Mouse (Mus musculus) hindbrain, postnatal 0 days (tissue): ENCODE measurements at regions not wholly inside any gene's neighbourhood (a gene's known extent, or its start where the extent isn't known, plus 50 kb on each side); places are given as distances from the start of the nearest gene placed in this dataset.

Experiments
- ATAC-seq: fragments of 200-750 bp; cut with Nextera tagmentation; 2 replicates; pipeline ENCODE4 v1.8.0; 2017; ENCODE audit warnings: mild to moderate bottlenecking, moderate TSS enrichment, moderate library complexity
- DNase-seq: peaks from one replicate; pipeline ENCODE4 v3.0.0-alpha.2; 2015; ENCODE audit warnings: low spot score
- H3K27ac ChIP-seq: fragments of 300-500 bp; sonication (generic); 2 replicates; pipeline ENCODE4 v1.5.1; 2014; ENCODE audit warnings: mild to moderate bottlenecking
- H3K27me3 ChIP-seq: fragments of 300-500 bp; sonication (generic); 2 replicates; pipeline ENCODE4 v1.6.1; 2014; ENCODE audit warnings: low read length, mixed read lengths; ENCODE audit not compliant: insufficient read depth
- H3K36me3 ChIP-seq: fragments of 300-500 bp; sonication (generic); 2 replicates; pipeline ENCODE4 v1.6.1; 2014; ENCODE audit warnings: low read length, mixed read lengths; ENCODE audit not compliant: insufficient read depth
- H3K4me1 ChIP-seq: fragments of 300-500 bp; sonication (generic); 2 replicates; pipeline ENCODE4 v1.6.1; 2014; ENCODE audit warnings: antibody characterized with exemption, low read length, mixed read lengths; ENCODE audit not compliant: insufficient read depth
- H3K4me2 ChIP-seq: fragments of 300-500 bp; sonication (generic); 2 replicates; pipeline ENCODE4 v1.6.1; 2014; ENCODE audit warnings: low read depth, mild to moderate bottlenecking, low read length, moderate library complexity, mixed read lengths
- H3K4me3 ChIP-seq: fragments of 300-500 bp; sonication (generic); 2 replicates; pipeline ENCODE4 v1.5.1; 2014; ENCODE audit warnings: low read length
- H3K9ac ChIP-seq: fragments of 300-500 bp; sonication (generic); replicated peaks from 2 replicates; pipeline ENCODE4 v1.6.1; 2014; ENCODE audit warnings: mild to moderate bottlenecking, low read length, moderate library complexity, mixed read lengths
- H3K9me3 ChIP-seq: fragments of 300-500 bp; sonication (generic); 2 replicates; pipeline ENCODE4 v1.6.1; 2016; ENCODE audit warnings: low read length, mixed read lengths
- CTCF ChIP-seq: IDR thresholded peaks from 2 replicates; pipeline ENCODE4 v1.5.1; 2016; ENCODE audit warnings: antibody characterized with exemption, control low read depth, low read depth
- WGBS: fragments of 180-500 bp; shearing (Covaris S2); extraction: QIAGEN DNeasy Blood & Tissue Kit; methylation state at CpG from one replicate; pipeline ENCODE4 v1.1.7; 2014; 5-methylcytosine and 5-hydroxymethylcytosine counted together

DNA sequence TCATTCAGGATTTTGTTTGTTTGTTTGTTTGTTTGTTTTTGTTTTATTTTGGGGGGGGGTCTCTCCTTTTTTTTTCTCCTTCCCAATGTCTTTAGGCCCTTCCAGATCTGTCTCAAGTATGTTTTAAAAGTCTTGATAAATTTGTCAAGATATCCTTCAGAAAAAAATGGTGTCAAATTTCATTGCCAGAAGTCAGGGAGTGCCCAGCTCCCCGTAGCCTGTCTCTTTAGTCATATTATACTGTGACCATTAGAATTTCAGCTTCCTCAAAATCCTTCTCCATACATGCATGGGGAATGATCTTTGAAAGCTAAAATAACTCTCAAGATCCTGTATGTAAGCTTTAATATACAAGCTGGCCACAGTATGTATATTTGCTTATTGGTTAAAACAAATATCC is 134.3 kb upstream of the Lpp start:
- H3K27me3 ChIP-seq = no peaks in the 10 kb centered on the region
- 49% methylated on average over 1 of the region's 1 CpGs for WGBS
- H3K9ac ChIP-seq = no peak overlapping the region
- H3K4me3 ChIP-seq = no peak overlapping the region
- no peak for DNase-seq
- H3K27ac ChIP-seq = no peak overlapping the region
- no peak for ATAC-seq
- no peak for TF ChIP-seq CTCF
- H3K9me3 ChIP-seq = no peaks in the 10 kb centered on the region
- no peaks in the 10 kb centered on the region for H3K4me1 ChIP-seq
- H3K4me2 ChIP-seq = no peak overlapping the region
- H3K36me3 ChIP-seq = no peaks in the 10 kb centered on the region

DNA sequence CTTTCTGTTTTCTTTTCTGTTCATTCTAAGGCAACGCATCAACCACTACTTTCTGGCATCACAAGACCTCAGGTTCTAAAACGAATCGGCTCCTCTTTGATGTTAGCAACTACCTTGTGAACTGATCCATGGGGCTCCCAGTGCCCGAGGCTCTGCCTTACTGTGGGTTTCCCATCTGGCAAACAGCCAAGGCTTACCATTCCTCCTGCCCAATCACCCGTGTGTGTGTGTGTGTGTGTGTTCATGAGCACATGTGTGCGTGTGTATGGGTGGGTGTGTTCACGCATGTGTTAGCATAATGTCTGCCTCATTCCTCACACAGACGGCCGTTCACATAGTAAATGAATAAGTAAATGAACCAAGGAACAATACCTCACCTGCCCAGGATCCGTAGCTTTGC is 138.3 kb upstream of the Lpp start:
- H3K4me1 ChIP-seq = no peaks in the 10 kb centered on the region
- no peaks in the 10 kb centered on the region for H3K9me3 ChIP-seq
- H3K27me3 ChIP-seq = no peaks in the 10 kb centered on the region
- no peaks in the 10 kb centered on the region for H3K36me3 ChIP-seq
- no peak overlapping the region for H3K4me2 ChIP-seq
- 62% methylated on average over 10 of the region's 10 CpGs for WGBS
- DNase-seq (no peak), ATAC-seq (no peak)
- TF ChIP-seq CTCF = no peak
- no peak overlapping the region for H3K27ac ChIP-seq
- no peak overlapping the region for H3K9ac ChIP-seq
- no peak overlapping the region for H3K4me3 ChIP-seq

DNA sequence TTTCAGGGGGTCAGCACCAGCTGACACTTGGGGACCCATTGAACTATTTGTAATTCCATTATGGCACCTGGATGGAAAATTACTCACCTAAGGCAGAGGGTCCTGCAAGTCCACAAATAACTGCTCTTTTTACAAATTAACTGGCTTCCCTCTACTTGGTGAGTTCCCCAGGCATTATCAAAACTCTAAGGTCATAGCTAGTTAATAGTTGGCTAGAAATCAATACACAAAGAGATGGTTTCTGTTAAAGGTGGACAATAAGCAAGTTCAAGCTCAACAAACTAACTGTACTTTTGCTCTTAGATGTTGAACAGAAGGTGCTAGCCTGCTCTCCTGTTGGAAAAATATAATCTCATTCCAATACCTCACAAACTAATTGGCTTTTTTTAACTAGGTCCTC is 138.7 kb upstream of the Lpp start:
- Histone ChIP-seq H3K4me3 (no peak overlapping the region), H3K27ac (no peak overlapping the region), H3K9me3 (no peaks in the 10 kb centered on the region), H3K9ac (no peak overlapping the region), H3K27me3 (no peaks in the 10 kb centered on the region), H3K4me2 (no peak overlapping the region), H3K4me1 (no peaks in the 10 kb centered on the region), H3K36me3 (no peaks in the 10 kb centered on the region)
- no peak for TF ChIP-seq CTCF
- DNase-seq (no peak), ATAC-seq (no peak)

DNA sequence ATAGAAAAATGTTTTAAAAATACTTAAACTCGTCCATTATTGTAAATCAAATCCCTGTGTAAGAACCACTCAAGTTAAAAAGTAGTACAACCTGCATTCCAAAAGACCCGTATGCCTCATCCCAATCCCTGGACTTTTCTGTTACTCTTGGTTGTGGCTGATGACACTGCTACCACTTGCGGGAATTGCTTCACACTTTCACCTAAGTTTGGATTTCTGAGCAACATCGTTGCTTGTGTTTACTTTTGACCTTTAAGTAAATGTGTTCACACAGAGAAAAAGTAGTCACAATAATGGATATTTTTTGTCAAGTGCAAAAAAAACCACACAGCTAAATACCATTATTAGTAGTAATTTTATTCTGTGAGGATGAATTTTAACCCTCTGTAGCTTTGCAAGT is 139.2 kb upstream of the Lpp start:
- Histone ChIP-seq H3K27me3 (no peaks in the 10 kb centered on the region), H3K4me2 (no peak overlapping the region), H3K9me3 (no peaks in the 10 kb centered on the region), H3K4me1 (no peaks in the 10 kb centered on the region), H3K9ac (no peak overlapping the region), H3K36me3 (no peaks in the 10 kb centered on the region), H3K27ac (no peak overlapping the region), H3K4me3 (no peak overlapping the region)
- TF ChIP-seq CTCF = no peak
- 87% methylated on average over 4 of the region's 4 CpGs for WGBS
- no peak for DNase-seq
- ATAC-seq = no peak

DNA sequence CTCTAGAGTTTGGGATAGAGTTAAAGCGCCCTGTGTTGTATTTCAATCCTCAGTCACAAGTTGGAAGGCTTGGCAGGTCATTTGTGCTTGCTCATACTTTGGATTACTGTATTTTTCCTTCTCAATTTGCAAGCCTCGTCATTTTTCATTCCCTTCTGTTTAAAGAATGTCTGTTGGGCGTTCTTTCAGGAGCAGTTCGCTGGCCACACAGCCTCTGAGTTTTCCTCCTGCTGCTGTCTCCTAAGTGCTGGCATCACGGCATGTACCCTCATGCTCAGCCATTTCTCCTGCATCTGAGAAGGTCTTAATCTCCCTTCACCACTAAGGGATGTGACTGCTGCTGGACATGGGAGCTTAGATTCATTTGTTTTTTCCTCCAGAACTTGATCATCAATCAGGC is 146.0 kb upstream of the Lpp start:
- H3K27me3 ChIP-seq = no peaks in the 10 kb centered on the region
- H3K4me1 ChIP-seq = no peaks in the 10 kb centered on the region
- DNase-seq (no peak), ATAC-seq (no peak)
- H3K27ac ChIP-seq = no peak overlapping the region
- H3K9me3 ChIP-seq = no peaks in the 10 kb centered on the region
- no peak overlapping the region for H3K4me3 ChIP-seq
- TF ChIP-seq CTCF = no peak
- H3K36me3 ChIP-seq = no peaks in the 10 kb centered on the region
- no peak overlapping the region for H3K9ac ChIP-seq
- no peak overlapping the region for H3K4me2 ChIP-seq
- WGBS = 77% methylated on average over 5 of the region's 5 CpGs

DNA sequence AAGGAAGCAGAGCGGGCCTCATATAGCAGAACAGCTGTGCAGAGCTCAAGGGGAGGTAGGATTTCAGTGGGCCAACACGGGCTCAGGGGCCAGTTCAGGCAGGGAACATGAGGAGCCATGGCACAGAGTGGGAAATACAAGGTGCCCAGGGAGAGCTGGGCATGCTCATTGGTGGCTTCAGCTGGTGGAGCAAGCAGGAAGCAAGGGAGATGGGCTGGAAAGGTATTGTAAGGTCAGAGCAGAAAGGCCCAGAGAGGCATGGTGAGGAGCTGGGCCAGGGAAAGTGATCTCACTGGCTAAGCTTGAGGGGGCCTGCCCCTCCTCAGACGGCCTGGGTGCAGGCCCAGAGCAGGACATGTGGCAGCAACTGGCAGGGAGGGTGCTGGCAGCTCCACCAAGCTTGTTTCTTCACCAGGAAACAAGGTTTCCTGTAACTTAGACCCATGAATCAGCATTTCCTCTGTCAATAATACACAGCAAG is 155.2 kb upstream of the Lpp start:
- Histone ChIP-seq H3K4me2 (no peak overlapping the region), H3K4me1 (no peaks in the 10 kb centered on the region), H3K9me3 (no peaks in the 10 kb centered on the region), H3K36me3 (no peaks in the 10 kb centered on the region), H3K27me3 (no peaks in the 10 kb centered on the region), H3K27ac (no peak overlapping the region), H3K9ac (no peak overlapping the region), H3K4me3 (no peak overlapping the region)
- ATAC-seq (no peak), DNase-seq (no peak)
- TF ChIP-seq CTCF = no peak
- WGBS = 82% methylated on average over 3 of the region's 3 CpGs

DNA sequence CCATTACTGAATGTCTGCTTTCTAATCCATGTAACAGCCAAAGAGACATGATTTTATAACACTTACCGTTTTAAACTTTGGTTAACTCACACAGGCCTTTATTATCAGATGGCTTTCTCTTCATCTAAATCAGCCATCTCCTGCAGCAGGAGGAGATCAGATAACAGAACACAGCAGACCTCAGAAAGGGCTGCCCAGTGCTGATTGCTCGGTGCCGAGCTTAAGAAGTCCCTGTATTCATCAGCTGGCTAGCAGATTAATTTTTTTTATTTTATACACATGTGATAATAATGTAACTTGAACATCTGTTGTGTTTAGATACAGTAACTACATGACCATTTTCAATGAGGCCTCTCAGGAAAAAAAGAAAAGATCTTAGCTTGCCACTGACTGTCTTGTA is 155.9 kb upstream of the Lpp start:
- no peaks in the 10 kb centered on the region for H3K36me3 ChIP-seq
- no peaks in the 10 kb centered on the region for H3K9me3 ChIP-seq
- no peaks in the 10 kb centered on the region for H3K27me3 ChIP-seq
- ATAC-seq (no peak), DNase-seq (no peak)
- no peaks in the 10 kb centered on the region for H3K4me1 ChIP-seq
- no peak overlapping the region for H3K4me3 ChIP-seq
- no peak overlapping the region for H3K9ac ChIP-seq
- H3K27ac ChIP-seq = no peak overlapping the region
- no peak overlapping the region for H3K4me2 ChIP-seq
- TF ChIP-seq CTCF = no peak
- WGBS = 92% methylated on average over 3 of the region's 3 CpGs
